Mouse (Mus musculus): ENCODE results near the gene Ffar2.
"Not testable (repeated sequence)": the region's sequence is repeated elsewhere in the genome, so short reads cannot be mapped to it uniquely, and the experiment has no call there.

Ffar2 gene
- long read RNA-seq, experiment 1, partial matches to known transcripts: 1 of 1 reads
- long read RNA-seq, experiment 1, other reads (novel, unspliced or antisense): 0 of 1 reads
- long read RNA-seq, experiment 2: 0 reads

DNA sequence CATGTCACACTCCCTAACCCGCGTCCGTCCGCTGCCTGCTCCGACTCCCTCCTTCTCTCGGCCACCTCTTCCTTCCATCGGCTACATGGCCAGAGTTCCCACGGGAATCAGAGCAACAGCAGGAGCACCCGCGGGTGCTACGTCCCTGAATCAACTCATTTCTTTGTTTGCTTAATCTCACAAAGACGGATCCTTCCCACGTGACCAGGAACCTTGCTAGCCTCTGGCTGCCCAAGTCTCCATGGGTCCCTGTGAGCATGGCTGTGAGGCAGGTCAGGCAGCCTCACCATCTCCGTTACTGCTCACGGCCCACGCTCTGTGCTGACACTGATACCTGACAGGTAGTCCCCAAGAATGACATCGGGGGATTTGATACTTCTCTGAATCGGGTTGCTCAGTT, at the start of gene Ffar2:
Gene Ffar2, minus strand, starts transcription at position 101 of the 400 bp plus-strand sequence.
- intact Hi-C loops (cut with DNase I): no loop called here

DNA sequence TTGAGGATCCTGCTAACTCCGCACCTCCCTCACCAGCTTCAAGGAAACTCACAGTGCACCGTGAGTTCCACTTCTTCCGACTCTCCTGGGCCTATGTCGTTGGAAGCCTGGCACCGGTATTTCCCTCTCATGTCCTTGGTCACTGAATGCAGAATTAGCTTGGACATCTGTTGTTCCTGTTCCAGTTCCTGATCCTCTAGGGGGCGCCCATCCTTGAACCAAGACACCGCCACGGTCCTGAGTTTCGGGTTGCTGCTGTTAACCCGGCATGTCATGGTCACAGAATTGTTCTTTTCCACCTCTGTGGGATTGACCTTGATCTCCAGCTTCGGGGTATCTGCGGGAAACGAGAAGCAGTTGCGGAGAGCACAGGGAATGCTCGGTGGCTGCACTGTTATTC, 49.5 kb upstream of the Ffar2 start:
- intact Hi-C loops (cut with DNase I): loop anchor here (10.0 kb wide), 2 partner anchors 82 to 202 kb away; partner anchors contain the start of genes Fxyd3 and Usf2

DNA sequence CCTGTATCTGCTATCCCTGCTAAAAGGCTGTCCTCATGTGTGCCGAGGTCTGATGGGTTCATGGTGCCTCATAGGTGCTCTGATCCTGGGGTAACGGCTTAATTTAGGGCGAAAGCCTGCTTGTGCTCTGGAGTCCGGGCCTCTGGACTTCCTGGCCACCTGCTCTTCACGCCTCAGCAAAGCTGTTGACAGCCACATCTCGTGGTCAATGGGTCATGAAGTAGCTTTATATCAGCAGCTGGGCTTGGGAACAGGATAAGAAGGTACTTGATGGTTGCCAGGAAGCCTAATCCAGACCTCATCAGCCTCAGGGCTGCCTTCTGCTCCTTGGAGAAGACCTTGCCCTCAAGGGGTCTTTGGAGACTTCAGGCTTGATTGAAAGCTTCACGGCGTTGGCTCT, 39.8 kb upstream of the Ffar2 start:
- intact Hi-C loops (cut with DNase I): no loop called here

DNA sequence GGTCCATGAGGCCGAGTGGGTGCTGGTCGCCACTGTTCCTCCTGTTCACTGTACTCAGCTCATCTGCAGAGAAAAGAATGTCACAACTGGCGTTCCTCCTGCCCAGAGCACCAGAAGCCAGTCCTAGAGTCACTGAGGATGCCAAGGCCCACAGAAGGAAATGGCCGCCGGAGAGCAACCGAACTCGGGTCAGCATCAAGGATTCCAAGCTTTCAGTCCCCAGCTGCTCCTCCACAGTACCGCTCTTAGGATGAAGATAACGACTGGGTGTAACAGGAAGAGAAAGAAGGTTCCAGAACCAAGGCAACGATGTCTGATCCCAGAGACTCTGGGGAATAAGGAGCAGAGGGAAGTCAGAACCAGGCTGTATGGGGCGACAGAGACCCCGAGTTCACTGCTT, 37.9 kb upstream of the Ffar2 start, which contains the start of gene Ffar1:
Gene Ffar1, minus strand, starts transcription at position 101 of the 400 bp plus-strand sequence.
- intact Hi-C loops (cut with DNase I): no loop called here

DNA sequence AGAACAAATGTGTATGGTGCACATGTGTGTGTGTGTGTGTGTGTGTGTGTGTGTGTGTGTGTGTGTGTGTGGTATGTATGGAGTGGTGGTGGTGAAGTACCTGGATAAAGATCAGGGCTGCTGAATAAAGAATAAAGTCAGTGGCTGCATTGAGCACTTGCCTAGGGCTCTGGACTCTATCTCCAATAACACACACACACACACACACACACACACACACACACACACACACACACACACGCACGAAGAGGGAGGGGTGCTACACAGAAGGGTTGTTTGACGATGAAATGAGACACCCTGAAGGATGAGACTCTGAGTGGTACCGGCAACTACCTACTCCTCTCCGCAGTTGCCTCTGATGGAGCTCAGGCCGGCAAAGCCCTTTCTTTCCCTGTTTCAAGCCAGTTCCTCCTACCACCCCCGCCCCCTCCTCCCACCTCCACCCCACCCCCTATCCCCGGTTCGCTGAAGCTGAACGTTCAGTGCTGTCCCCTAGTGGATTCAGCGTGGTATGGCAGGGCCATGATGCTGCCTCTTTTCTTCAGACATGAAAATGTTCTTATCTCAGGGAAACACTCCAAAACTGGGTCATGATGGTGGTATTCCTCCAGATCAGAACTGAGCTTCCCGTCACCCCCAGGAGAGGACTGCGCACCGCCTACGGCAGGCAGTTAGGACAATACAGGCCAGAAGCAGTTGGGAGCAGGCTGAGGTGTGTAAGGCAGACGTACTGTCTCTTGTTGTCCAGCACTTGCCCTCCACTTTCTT, 36.2 kb upstream of the Ffar2 start:
- intact Hi-C loops (cut with DNase I): loop anchor here (2.0 kb wide), 1 partner anchor 53 kb away; no protein-coding TSS in a partner anchor

DNA sequence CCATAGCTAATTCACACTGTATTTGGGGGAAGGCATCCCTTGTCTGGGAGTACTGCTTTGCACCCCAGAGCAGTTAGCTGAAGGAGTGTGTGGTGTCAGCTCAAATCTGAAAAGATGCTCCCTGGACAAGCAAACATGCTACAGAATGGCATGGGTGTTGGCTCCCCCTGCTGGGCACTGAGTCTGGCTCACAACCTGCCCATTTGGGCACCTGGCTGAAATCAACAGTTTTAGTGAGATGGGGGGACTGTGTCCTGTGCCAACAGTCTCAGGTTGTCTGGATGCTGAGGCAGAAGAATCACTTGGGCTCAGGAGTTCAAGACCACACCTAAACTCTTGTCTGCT, 35.7 kb upstream of the Ffar2 start:
- intact Hi-C loops (cut with DNase I): loop anchor here (2.0 kb wide), 1 partner anchor 52 kb away; no protein-coding TSS in a partner anchor

DNA sequence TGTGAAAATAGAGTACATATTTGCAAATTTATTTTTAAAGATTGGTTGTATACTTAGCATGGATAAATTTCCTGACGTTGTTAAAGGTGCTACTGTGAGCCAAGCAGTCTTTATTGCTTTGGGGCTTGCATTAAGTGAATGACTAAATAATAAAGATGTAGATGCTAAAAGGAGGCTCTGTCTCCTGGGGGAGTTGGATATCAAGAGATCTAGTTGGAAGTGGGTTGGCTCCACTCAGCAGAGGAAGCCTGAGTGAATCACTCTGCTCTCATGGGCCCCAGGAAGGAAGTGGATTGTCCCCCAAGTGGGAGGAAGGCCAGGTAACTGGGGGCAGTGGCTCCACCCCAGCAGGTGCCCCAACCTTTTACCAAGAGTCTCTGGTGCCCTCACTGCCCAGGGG, 34.2 kb upstream of the Ffar2 start:
- intact Hi-C loops (cut with DNase I): loop anchor here (2.0 kb wide), 1 partner anchor 51 kb away; no protein-coding TSS in a partner anchor

DNA sequence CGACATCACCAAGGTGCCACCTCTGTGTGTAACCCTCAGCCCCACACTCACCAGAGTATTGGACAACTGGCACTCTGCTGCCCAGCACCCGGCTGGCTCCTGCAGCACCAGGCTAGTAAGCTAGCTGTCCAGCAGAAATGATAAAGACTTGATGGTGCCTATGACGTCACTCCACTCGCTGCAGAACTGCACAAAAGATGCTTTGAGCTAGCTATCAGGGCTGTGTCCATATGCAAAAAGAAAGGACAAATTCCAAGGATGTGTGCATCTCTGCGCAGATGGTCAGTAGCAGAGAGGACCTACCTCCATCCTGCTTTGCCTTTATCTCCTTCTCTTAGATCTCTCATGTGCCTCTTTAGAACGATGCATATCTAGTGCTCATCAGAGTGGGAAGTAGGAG, 32.5 kb upstream of the Ffar2 start, which contains the start of gene Ffar3:
Gene Ffar3, minus strand, starts transcription at position 101 of the 400 bp plus-strand sequence.
- intact Hi-C loops (cut with DNase I): no loop called here

DNA sequence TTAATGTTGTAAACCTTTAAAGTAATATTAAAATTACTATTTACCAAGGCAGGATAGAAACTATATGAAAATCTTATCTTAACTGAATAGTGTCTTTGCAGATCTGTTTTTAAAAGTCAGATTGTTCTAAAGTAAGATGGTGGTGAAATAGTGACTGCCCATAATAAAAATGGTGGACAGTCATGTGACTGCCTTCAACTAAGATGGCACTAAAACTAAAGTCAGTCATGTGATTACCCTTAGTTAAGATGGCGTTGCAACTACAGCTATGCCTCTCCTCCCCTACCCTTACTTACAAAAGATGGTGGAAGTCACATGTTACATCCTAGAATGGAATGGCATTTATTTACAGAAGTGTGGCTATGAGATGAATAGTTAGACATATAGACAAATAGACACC, 27.8 kb upstream of the Ffar2 start:
- intact Hi-C loops (cut with DNase I): no loop called here

DNA sequence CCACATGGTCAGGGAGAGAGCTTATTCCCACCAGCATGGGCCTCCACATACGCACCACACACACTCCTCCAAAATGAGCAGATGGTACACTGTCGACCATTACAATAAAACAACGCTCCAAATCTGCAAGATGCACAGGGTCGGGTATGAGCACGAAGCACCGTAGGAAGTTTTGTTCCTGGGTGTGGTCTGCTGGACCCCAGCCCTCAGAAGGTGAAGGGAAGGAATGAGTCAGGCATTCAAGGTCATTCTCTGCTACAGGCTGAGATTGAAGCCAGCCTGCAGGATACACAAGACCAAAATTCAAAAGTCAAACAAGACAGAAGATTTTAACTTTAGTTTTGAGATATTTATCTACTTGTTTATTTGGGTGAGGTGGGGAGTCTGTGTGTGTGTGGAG, 24.4 kb upstream of the Ffar2 start:
- intact Hi-C loops (cut with DNase I): no loop called here

DNA sequence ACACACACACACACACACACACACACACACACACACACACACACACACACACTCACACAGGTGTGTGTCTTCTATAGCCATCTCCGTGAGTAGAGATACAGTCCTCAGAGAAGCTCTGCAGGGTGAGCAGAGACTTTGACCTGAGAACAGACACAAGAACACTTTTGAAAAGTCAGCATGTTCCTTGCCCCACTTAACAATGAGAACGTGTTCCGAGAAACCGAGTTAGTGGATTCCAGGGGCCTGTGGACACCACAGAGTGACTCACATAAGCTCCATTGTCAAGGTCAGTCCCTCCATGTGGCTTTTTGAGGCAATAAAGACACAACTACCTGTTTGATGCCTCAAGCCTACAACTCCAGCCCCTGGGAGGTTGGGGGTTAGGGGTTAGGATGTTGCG, 23.8 kb upstream of the Ffar2 start:
- intact Hi-C loops (cut with DNase I): no loop called here

DNA sequence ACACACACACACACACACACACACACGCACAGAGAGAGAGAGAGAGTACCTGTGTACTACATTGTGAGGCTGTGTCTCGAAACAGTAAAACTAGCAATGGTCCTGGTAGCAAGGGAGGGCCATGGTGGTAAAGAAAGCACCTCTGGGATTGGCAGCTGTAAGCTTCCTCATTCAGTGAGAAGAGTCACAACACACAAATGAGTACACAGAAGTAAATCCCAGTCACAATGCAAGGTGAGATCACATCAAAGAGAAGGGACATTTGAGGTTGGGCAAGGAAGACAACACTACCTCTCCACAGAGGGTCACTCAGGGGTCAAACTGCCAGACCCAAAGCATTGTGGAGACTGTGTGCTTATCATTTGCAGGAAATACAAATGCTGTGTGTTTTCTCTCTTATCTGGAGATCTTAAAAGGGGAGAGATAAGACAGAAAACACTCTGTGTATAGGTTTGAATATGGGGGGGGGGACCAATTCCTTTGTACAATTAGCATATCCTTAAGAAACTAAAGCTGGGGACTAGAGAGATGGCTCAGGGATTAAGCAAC, 23.0 kb upstream of the Ffar2 start:
- intact Hi-C loops (cut with DNase I): no loop called here

DNA sequence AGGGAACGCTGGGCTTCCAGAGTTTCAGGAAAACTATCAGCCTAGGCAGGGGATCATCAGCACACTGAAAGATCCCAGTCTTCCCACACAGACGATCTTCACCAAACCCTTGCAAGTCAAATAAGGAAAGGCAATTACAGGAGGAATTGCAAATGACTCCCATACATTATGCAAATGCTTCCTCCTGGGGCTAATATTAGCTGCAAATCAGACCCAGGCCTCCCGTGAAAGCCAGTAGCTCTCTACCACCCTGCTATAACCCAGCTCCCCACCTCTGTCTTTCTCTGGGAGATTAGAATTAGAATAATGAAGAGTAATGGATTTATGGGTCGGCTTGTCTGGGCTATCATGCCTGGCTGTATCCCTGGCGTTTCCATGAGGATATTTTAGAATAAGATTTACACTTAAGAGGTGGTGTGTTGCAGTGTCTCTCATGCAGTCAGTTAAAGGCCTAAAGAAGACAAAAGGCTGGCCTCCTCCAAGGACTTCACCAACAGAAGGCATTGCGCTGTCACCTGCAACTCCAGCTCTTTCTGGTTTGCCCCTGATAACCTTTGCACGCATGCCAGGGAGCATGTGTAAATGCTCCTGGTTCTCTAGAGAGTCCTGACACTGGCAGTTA, 21.2 kb upstream of the Ffar2 start:
- intact Hi-C loops (cut with DNase I): no loop called here

DNA sequence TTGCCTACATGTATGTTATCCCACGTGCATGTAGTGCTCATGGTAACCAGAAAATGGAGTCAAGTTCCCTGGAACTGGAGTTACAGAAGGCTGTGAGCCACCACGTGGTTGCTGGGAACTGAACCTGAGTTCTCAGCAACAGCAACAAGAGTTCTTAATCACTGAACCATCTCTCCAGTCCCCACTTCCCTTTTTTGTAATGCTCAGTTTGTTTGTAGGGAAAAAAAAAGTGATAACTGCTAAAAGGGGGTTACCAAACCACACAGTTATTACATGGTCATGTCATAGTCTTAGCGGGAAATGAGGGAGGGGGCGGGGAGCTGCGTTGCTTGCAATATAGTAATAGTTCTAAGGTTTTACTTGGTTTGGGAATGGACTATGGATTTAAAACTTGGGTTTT, 18.5 kb upstream of the Ffar2 start:
- intact Hi-C loops (cut with DNase I): no loop called here

DNA sequence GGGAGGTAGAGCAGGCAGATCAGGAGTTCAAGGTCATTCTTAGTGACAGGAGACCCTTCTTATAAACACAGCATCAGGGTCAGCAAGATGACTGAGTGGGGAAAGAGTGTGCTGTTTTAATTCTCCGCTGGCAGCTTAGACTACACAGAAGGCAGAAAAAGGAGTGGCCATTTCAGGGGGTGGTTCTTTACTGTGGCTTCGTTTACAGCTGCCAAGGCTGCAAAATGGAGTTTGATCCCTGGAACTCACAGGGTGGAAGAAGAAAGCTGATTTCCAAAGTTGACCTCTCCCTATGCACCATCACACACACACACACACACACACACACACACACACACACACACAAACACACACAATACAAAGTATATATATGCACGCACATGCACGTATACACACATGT, 17.8 kb upstream of the Ffar2 start:
- intact Hi-C loops (cut with DNase I): no loop called here

DNA sequence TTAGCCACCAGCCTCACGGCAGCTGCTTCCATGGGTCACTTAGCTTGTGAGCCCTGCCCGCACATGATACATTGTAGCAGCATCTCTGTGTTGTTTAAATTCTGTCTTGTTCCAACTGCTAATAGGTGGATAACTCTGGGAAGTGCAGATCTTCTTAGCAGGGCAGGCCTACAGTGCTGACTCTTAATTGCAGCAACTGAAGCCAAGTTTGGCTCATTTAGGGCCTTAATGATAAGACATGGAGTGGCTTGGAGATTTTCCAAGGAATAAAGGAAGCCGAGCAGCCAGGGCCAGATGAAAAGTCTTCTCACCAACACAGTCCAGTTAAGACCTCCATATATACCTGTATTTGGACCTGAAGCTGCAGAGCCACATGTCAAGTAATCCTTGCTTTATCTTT, 16.7 kb upstream of the Ffar2 start:
- intact Hi-C loops (cut with DNase I): no loop called here

DNA sequence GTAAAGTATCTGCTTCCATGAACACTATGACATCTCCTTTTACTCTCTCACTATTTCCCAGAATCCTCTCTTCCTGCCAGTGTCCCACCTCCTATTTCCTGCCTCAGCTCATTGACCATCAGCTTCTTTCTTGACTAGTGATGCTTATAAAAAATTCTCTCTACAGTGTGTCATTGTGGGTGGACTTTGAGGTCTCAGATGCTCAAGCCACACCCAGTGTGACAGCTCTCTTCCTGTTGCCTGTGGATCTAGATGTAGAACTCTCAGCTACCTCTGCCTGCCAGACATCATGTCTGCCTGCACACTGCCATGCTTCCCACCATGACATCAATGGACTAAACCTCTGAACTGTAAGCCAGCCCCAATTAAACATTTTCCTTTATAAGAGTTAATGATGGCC, 13.7 kb upstream of the Ffar2 start:
- intact Hi-C loops (cut with DNase I): no loop called here

DNA sequence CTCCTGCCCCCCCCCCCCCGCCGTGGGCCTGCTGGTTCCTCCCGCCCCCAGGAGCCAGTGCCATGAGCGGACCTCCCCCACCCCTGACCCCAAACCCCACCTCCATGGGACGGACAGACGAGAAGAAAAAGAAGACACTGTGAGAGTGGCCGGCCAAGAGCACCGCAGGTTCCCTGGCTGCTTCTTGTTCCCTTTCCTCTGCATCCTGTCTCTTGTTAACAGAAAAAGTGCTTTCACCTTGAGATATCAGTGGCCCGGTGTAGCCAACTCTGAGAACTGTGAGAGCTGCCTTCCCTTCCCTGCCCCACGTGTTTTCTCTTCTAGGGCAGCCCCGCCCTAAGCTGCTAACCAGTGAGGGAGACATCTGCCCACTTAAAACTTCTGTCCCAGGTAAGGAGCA, 9.1 kb upstream of the Ffar2 start:
- intact Hi-C loops (cut with DNase I): not testable (repeated sequence)

DNA sequence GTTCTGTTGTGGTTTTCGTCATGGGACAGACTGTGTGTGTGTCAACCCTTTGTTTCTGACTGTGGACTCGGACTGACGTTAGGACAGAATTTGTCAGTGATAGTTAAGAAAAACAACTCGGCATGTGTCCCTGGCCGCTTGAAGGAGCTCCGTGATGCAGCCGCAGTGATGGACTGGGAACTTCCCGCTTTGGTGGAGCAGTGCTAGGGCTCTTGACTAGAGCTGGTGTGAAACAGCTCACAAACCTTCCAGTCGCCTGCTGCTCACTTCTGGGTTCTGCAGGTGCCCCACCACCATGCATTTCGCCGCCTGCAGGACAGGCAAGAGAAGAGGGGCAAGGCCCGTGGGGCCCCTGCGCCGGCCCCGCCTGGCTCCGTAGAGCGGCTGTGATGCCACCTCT, 8.7 kb upstream of the Ffar2 start:
- intact Hi-C loops (cut with DNase I): no loop called here

DNA sequence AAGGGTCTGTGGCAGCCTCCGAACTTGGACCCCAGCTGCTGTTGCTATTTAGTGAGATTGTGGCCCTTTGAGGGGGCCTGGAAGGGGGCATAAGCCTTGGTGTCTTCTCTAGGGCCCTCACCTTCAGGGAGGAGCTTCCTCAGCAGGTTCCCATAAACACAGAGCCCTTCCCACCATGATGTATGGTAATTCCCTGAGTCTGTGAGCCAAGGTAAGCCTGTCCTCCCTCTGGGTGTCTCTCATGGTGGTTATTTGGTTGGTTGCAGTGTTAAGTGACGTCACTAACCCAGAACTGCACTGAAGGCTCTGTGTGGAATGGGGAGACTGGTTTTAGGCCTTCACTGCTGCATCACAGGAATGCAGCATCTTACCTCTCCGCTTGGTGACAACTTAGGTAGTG, 5.9 kb upstream of the Ffar2 start:
- intact Hi-C loops (cut with DNase I): no loop called here

DNA sequence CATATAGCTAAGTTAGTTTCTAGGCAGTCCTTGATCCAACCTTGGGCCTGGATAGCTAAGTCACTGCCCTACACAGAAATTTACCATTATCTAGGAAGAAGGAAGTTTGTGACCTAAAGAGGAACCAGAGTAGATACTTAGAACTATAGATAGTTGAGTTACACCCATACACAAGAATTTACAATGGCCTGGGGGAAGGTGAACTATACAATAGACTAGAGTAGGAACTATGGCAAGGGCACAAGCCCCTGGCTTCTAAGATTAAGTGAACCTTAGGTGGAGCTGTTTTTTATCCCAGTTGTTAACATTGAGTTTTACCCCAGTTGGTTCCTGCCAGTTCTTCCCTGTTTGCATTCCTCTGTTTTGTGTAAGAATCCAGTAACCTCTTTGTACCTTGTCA, 5.3 kb upstream of the Ffar2 start:
- intact Hi-C loops (cut with DNase I): not testable (repeated sequence)

DNA sequence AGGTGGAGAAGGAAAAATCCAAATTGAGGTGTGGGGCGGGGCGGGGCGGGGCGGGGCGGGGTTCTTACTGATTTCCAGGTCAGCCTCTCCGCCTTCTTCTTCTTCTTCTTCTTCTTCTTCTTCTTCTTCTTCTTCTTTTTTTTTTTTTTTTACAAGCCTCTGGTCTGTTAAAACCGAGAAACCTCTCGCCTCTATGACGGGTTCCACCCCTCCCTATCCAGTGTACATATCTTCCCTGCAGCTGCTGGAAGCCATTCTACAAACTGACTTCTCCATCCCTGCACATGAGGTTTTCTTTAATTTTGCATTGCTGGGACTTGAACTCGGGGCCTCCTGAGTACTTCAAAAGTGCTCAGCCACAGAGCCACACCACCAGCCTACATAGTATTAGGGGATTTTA, 3.1 kb upstream of the Ffar2 start:
- intact Hi-C loops (cut with DNase I): no loop called here
